Mouse (Mus musculus) MEL (cell line): Measurements from ENCODE around the gene Smim15. TPM values are rescaled to one million over a fixed set of nuclear protein-coding genes. Genes with fewer than 3 reads are reported as not detected.
A peak's percentile ranks its signal among the peaks of the same experiment; 100 is the strongest.

Experiments
- DNase-seq: peaks from one replicate; pipeline ENCODE4 v3.0.0; 2011; ENCODE audit warnings: low read depth, low spot score
- H3K27ac ChIP-seq: 2 replicates; pipeline ENCODE4 v1.5.1; 2012; ENCODE audit warnings: low read depth, mild to moderate bottlenecking, control low read depth, low read length, moderate library complexity; ENCODE audit not compliant: control insufficient read depth
- H3K27me3 ChIP-seq, 2 experiments: fragments of 150-350 bp in 1 of 2; sonication (generic) in 1 of 2; 2 replicates each; pipeline ENCODE4 v1.6.1; 2012; ENCODE audit warnings: low read length in 2 of 2, mild to moderate bottlenecking in 2 of 2, improper control_type of control experiment in 1 of 2, moderate library complexity in 1 of 2; ENCODE audit not compliant: insufficient read depth in 2 of 2, control insufficient read depth in 1 of 2
- H3K36me3 ChIP-seq, 2 experiments: 2 replicates each; pipeline ENCODE4 v1.6.1; 2012 to 2014; ENCODE audit warnings: low read length in 2 of 2, improper control_type of control experiment in 1 of 2, inconsistent platforms in 1 of 2, mild to moderate bottlenecking in 1 of 2; ENCODE audit not compliant: insufficient read depth in 2 of 2, control insufficient read depth in 1 of 2
- H3K4me1 ChIP-seq, 2 experiments: fragments of 150-350 bp in 1 of 2; sonication (generic) in 1 of 2; 2 replicates each; pipeline ENCODE4 v1.6.1; 2012; ENCODE audit warnings: low read length in 2 of 2, improper control_type of control experiment in 1 of 2, mild to moderate bottlenecking in 1 of 2; ENCODE audit not compliant: insufficient read depth in 2 of 2, control insufficient read depth in 1 of 2
- H3K4me3 ChIP-seq, 2 experiments: fragments of 150-350 bp in 1 of 2; sonication (generic) in 1 of 2; 2 replicates each; pipeline ENCODE4 v1.5.1; 2012; ENCODE audit warnings: low read depth in 2 of 2, low read length in 2 of 2, mild to moderate bottlenecking in 2 of 2, moderate library complexity in 2 of 2, control low read depth in 1 of 2, improper control_type of control experiment in 1 of 2; ENCODE audit not compliant: control insufficient read depth in 1 of 2, insufficient read depth in 1 of 2
- H3K79me2 ChIP-seq: 2 replicates; pipeline ENCODE4 v1.6.1; 2012; ENCODE audit warnings: mild to moderate bottlenecking, low read length, moderate library complexity; ENCODE audit not compliant: control insufficient read depth, poor library complexity, insufficient read depth
- H3K9ac ChIP-seq: 2 replicates; pipeline ENCODE4 v1.6.1; 2012; ENCODE audit warnings: low read depth, mild to moderate bottlenecking, control low read depth, low read length, moderate library complexity; ENCODE audit not compliant: control insufficient read depth, poor library complexity, severe bottlenecking
- H3K9me3 ChIP-seq: fragments of 150-350 bp; sonication (generic); replicated peaks from 2 replicates; pipeline ENCODE4 v1.6.1; 2012; ENCODE audit warnings: mild to moderate bottlenecking, low read length, improper control_type of control experiment, moderate library complexity; ENCODE audit not compliant: insufficient read depth
- BHLHE40 ChIP-seq: IDR thresholded peaks from 2 replicates; pipeline ENCODE4 v1.6.1; 2012; ENCODE audit warnings: low read depth, mild to moderate bottlenecking, inconsistent platforms, low read length, improper control_type of control experiment, borderline replicate concordance
- CHD1 ChIP-seq: IDR thresholded peaks from 2 replicates; pipeline ENCODE4 v1.6.1; 2012; ENCODE audit warnings: low read depth, mild to moderate bottlenecking, inconsistent platforms, low read length, improper control_type of control experiment
- CHD2 ChIP-seq: IDR thresholded peaks from 2 replicates; pipeline ENCODE4 v1.6.1; 2011; ENCODE audit warnings: low read length, improper control_type of control experiment
- CTCF ChIP-seq, 3 experiments: IDR thresholded peaks in 2 of 3; conservative IDR thresholded peaks in 1 of 3; 2 replicates each; pipeline ENCODE4 v1.5.1; 2011 to 2012; ENCODE audit warnings: low read length in 3 of 3, low read depth in 2 of 3, mild to moderate bottlenecking in 2 of 3, improper control_type of control experiment in 1 of 3, inconsistent platforms in 1 of 3, mixed read lengths in 1 of 3, moderate library complexity in 1 of 3; ENCODE audit not compliant: control insufficient read depth in 1 of 3, insufficient read depth in 1 of 3, poor library complexity in 1 of 3, severe bottlenecking in 1 of 3
- E2F4 ChIP-seq: IDR thresholded peaks from 2 replicates; pipeline ENCODE4 v1.6.1; 2011; ENCODE audit warnings: low read depth, low read length, improper control_type of control experiment, borderline replicate concordance
- ELF1 ChIP-seq: IDR thresholded peaks from 2 replicates; pipeline ENCODE4 v1.6.1; 2014; ENCODE audit warnings: low read depth, mild to moderate bottlenecking, inconsistent platforms, low read length, improper control_type of control experiment, moderate library complexity
- EP300 ChIP-seq, 2 experiments: IDR thresholded peaks; 2 replicates each; pipeline ENCODE4 v1.6.1; 2011; ENCODE audit warnings: improper control_type of control experiment in 2 of 2, low read length in 2 of 2, low read depth in 1 of 2, mild to moderate bottlenecking in 1 of 2
- ETS1 ChIP-seq: IDR thresholded peaks from 2 replicates; pipeline ENCODE4 v1.6.1; 2012; ENCODE audit warnings: low read depth, mild to moderate bottlenecking, inconsistent platforms, low read length, improper control_type of control experiment, moderate library complexity
- GABPA ChIP-seq: IDR thresholded peaks from 2 replicates; pipeline ENCODE4 v1.6.1; 2012; ENCODE audit warnings: low read depth, mild to moderate bottlenecking, inconsistent platforms, low read length, improper control_type of control experiment, moderate library complexity
- GATA1 ChIP-seq: IDR thresholded peaks from 2 replicates; pipeline ENCODE4 v1.6.1; 2011; ENCODE audit warnings: low read depth, low read length, improper control_type of control experiment
- HCFC1 ChIP-seq: IDR thresholded peaks from 2 replicates; pipeline ENCODE4 v1.6.1; 2012; ENCODE audit warnings: low read depth, mild to moderate bottlenecking, inconsistent platforms, low read length, improper control_type of control experiment, moderate library complexity
- KAT2A ChIP-seq: conservative IDR thresholded peaks from 2 replicates; pipeline ENCODE4 v1.6.1; 2012; ENCODE audit warnings: low read depth, low read length, improper control_type of control experiment, inconsistent platforms
- MAFK ChIP-seq: IDR thresholded peaks from 2 replicates; pipeline ENCODE4 v1.6.1; 2011; ENCODE audit warnings: low read depth, mild to moderate bottlenecking, low read length, improper control_type of control experiment, borderline replicate concordance
- MAX ChIP-seq: IDR thresholded peaks from 2 replicates; pipeline ENCODE4 v1.6.1; 2011; ENCODE audit warnings: low read length, improper control_type of control experiment
- MAZ ChIP-seq: IDR thresholded peaks from 2 replicates; pipeline ENCODE4 v1.6.1; 2012; ENCODE audit warnings: low read depth, mild to moderate bottlenecking, inconsistent platforms, low read length, improper control_type of control experiment
- MEF2A ChIP-seq: IDR thresholded peaks from 2 replicates; pipeline ENCODE4 v1.6.1; 2014; ENCODE audit warnings: low read depth, mild to moderate bottlenecking, inconsistent platforms, low read length, improper control_type of control experiment; ENCODE audit not compliant: poor library complexity, insufficient replicate concordance, severe bottlenecking; ENCODE audit errors: extremely low read depth
- MXI1 ChIP-seq: IDR thresholded peaks from 2 replicates; pipeline ENCODE4 v1.6.1; 2011; ENCODE audit warnings: mild to moderate bottlenecking, low read depth, low read length, improper control_type of control experiment
- MYB ChIP-seq: IDR thresholded peaks from 2 replicates; pipeline ENCODE4 v1.6.1; 2011; ENCODE audit warnings: mild to moderate bottlenecking, low read depth, low read length, improper control_type of control experiment
- MYC ChIP-seq: IDR thresholded peaks from 2 replicates; pipeline ENCODE4 v1.6.1; 2011; ENCODE audit warnings: low read depth, mild to moderate bottlenecking, low read length, improper control_type of control experiment, moderate library complexity
- NELFE ChIP-seq: IDR thresholded peaks from 2 replicates; pipeline ENCODE4 v1.6.1; 2011; ENCODE audit warnings: low read depth, low read length, improper control_type of control experiment
- NRF1 ChIP-seq: IDR thresholded peaks from 2 replicates; pipeline ENCODE4 v1.6.1; 2014; ENCODE audit warnings: low read depth, mild to moderate bottlenecking, inconsistent platforms, low read length, improper control_type of control experiment, moderate library complexity; ENCODE audit not compliant: poor library complexity, insufficient read depth, severe bottlenecking
- POLR2AphosphoS2 ChIP-seq: IDR thresholded peaks from 2 replicates; pipeline ENCODE4 v1.6.1; 2011; ENCODE audit warnings: low read length, improper control_type of control experiment
- POLR2AphosphoS5 ChIP-seq: IDR thresholded peaks from 2 replicates; pipeline ENCODE4 v1.6.1; 2012; ENCODE audit warnings: low read depth, borderline replicate concordance, mild to moderate bottlenecking, inconsistent platforms, low read length, moderate library complexity, mixed read lengths
- RAD21 ChIP-seq: IDR thresholded peaks from 2 replicates; pipeline ENCODE4 v1.6.1; 2011; ENCODE audit warnings: mild to moderate bottlenecking, low read depth, low read length, improper control_type of control experiment
- RCOR1 ChIP-seq: IDR thresholded peaks from 2 replicates; pipeline ENCODE4 v1.6.1; 2012; ENCODE audit warnings: low read depth, mild to moderate bottlenecking, inconsistent platforms, low read length, improper control_type of control experiment
- SIN3A ChIP-seq: IDR thresholded peaks from 2 replicates; pipeline ENCODE4 v1.6.1; 2012; ENCODE audit warnings: low read length, improper control_type of control experiment, inconsistent platforms
- SMC3 ChIP-seq: IDR thresholded peaks from 2 replicates; pipeline ENCODE4 v1.6.1; 2011; ENCODE audit warnings: low read depth, low read length, improper control_type of control experiment
- TAL1 ChIP-seq: IDR thresholded peaks from 2 replicates; pipeline ENCODE4 v1.6.1; 2012; ENCODE audit warnings: mild to moderate bottlenecking, inconsistent platforms, low read length, moderate library complexity, mixed read lengths
- TBP ChIP-seq: IDR thresholded peaks from 2 replicates; pipeline ENCODE4 v1.8.0; 2011; ENCODE audit warnings: low read depth, low read length, improper control_type of control experiment
- TCF12 ChIP-seq: IDR thresholded peaks from 2 replicates; pipeline ENCODE4 v1.6.1; 2014; ENCODE audit warnings: low read depth, mild to moderate bottlenecking, inconsistent platforms, low read length, improper control_type of control experiment, moderate library complexity
- UBTF ChIP-seq: IDR thresholded peaks from 2 replicates; pipeline ENCODE4 v1.6.1; 2012; ENCODE audit warnings: low read depth, mild to moderate bottlenecking, inconsistent platforms, low read length, improper control_type of control experiment, moderate library complexity, borderline replicate concordance; ENCODE audit not compliant: insufficient read depth
- USF1 ChIP-seq: IDR thresholded peaks from 2 replicates; pipeline ENCODE4 v1.6.1; 2014; ENCODE audit warnings: low read depth, mild to moderate bottlenecking, inconsistent platforms, low read length, improper control_type of control experiment, moderate library complexity
- USF2 ChIP-seq, 2 experiments: IDR thresholded peaks; 2 replicates each; pipeline ENCODE4 v1.6.1; 2011 to 2012; ENCODE audit warnings: improper control_type of control experiment in 2 of 2, low read length in 2 of 2, borderline replicate concordance in 1 of 2, inconsistent platforms in 1 of 2, low read depth in 1 of 2, mild to moderate bottlenecking in 1 of 2; ENCODE audit not compliant: insufficient read depth in 1 of 2
- ZC3H11A ChIP-seq: IDR thresholded peaks from 2 replicates; pipeline ENCODE4 v1.6.1; 2012; ENCODE audit warnings: low read depth, mild to moderate bottlenecking, inconsistent platforms, low read length, improper control_type of control experiment
- ZKSCAN1 ChIP-seq: IDR thresholded peaks from 2 replicates; pipeline ENCODE4 v1.6.1; 2012; ENCODE audit warnings: low read depth, mild to moderate bottlenecking, inconsistent platforms, low read length, improper control_type of control experiment, moderate library complexity
- ZMIZ1 ChIP-seq: IDR thresholded peaks from 2 replicates; pipeline ENCODE4 v1.6.1; 2012; ENCODE audit warnings: low read depth, mild to moderate bottlenecking, inconsistent platforms, low read length, improper control_type of control experiment, moderate library complexity
- ZNF384 ChIP-seq: IDR thresholded peaks from 2 replicates; pipeline ENCODE4 v1.6.1; 2012; ENCODE audit warnings: low read depth, mild to moderate bottlenecking, inconsistent platforms, low read length, improper control_type of control experiment
- polyA plus RNA-seq, 2 experiments: library from polyadenylated mRNA; stranded (reverse) in 1 of 2; unstranded in 1 of 2; fragments of >175 nt in 1 of 2; fragments of >200 nt in 1 of 2; gene quantifications; 2 replicates each; pipeline versions ENCODE4 v1.2.1 to v1.2.4; 2012; ENCODE audit warnings: low replicate concordance in 2 of 2, low read depth in 1 of 2; ENCODE audit not compliant: insufficient read length in 2 of 2, insufficient read depth in 1 of 2, missing spikeins in 1 of 2
- total RNA-seq: library from RNA; depleted of rRNA; stranded (reverse); fragments of 300-350 nt; gene quantifications from 2 replicates; pipeline ENCODE4 v1.2.3, GENCODE M21; 2012

Smim15 gene
- total and polyA plus RNA-seq, 3 experiments: 73.4 to 122 TPM; not detected in 1

GRCm38 (mm10) chr13:108045646-108046045 lies 1.4 kb downstream of the Smim15 start:
- Histone ChIP-seq H3K4me3 (peak overlapping the region; percentile 32 to 97), H3K27me3 (no peaks in the 10 kb centered on the region), H3K27ac (peak overlapping the region; percentile 35), H3K4me1 (peaks cover 17 to 36% of the 10 kb centered on the region in 2 experiments), H3K79me2 (peaks cover 24% of the 10 kb centered on the region), H3K9me3 (no peaks in the 10 kb centered on the region), H3K9ac (no peak overlapping the region; the same call in 1 of the 2 replicates), H3K36me3 (peaks cover 5 to 51% of the 10 kb centered on the region in 2 experiments; a peak in 3 of 4 replicates)
- DNase-seq: peak; percentile 76
- TF ChIP-seq CTCF (IDR thresholded peaks at IDR 0.05 in 2 of 3, conservative IDR thresholded peaks at IDR 0.05 in 1 of 3; ENCODE audit: control insufficient read depth in 1 of 3, insufficient read depth in 1 of 3, low read depth in 2 of 3, low read length in 3 of 3, poor library complexity in 1 of 3, severe bottlenecking in 1 of 3) (no peak), ELF1 (peak; percentile 74), CHD2 (no peak), ETS1 (no peak), CHD1 (no peak), MAFK (no peak), MAZ (no peak), TAL1 (no peak), MXI1 (peak; percentile 33; the same call in 1 of the 2 replicates), SIN3A (0 out of 2 replicates have a peak, but pooled peaks have one; percentile 37), MYB (no peak), NELFE (no peak), HCFC1 (0 out of 2 replicates have a peak, but pooled peaks have one; percentile 48), MEF2A (no peak), ZKSCAN1 (no peak), ZMIZ1 (no peak), KAT2A (no peak), POLR2AphosphoS5 (no peak), NRF1 (no peak), POLR2AphosphoS2 (no peak), BHLHE40 (no peak), TBP (0 out of 2 replicates have a peak, but pooled peaks have one; percentile 24), EP300 (IDR thresholded peaks at IDR 0.05; ENCODE audit: low read depth in 1 of 2, low read length in 2 of 2) (peak; percentile 5 to 47; a peak in 2 of 4 replicates), GABPA (no peak), ZNF384 (peak; percentile 17; the same call in 1 of the 2 replicates), UBTF (no peak), E2F4 (no peak), RAD21 (no peak), RCOR1 (peak; percentile 50; the same call in 1 of the 2 replicates), SMC3 (0 out of 2 replicates have a peak, but pooled peaks have one; percentile 7), USF2 (IDR thresholded peaks at IDR 0.05; ENCODE audit: borderline replicate concordance in 1 of 2, insufficient read depth in 1 of 2, low read depth in 1 of 2, low read length in 2 of 2) (no peak), MAX (0 out of 2 replicates have a peak, but pooled peaks have one; percentile 17), GATA1 (peak; percentile 75), TCF12 (no peak), USF1 (no peak), ZC3H11A (no peak), MYC (no peak; the same call in 1 of the 2 replicates)
